Mouse (Mus musculus): ENCODE results near the gene Ednrb. TPM values are rescaled to one million over a fixed set of nuclear protein-coding genes. Genes with fewer than 3 reads are reported as not detected.

Ednrb gene
- polyA plus RNA-seq, 1 experiment from 2014 or later, result 74.2 TPM

DNA sequence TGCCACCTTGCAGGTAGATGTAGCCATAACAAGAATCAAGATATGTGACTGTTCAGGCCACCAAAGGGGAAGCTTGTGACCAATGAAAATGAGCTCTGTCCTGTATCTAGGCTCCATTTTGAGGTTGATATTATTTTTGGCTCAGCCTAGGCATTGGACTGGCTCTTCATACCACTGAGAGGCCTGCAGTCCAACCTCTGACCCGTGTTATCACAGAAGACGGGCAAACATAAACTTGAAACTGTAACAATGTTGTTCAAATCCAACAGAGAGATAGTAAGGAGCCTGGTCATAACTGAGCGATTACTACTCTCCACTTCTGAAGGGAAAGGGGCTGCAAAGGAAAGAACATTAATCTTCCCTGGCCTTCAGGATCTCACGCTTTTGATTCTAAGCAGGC lies 11.7 kb downstream of the Ednrb start:
- no peak for ATAC-seq
- H3K27me3 ChIP-seq (replicated peaks; ENCODE audit: control insufficient read depth, insufficient read depth, low read length), result no peaks in the 10 kb centered on the region
- H3K27ac ChIP-seq (ENCODE audit: low read depth, low read length), result no peak overlapping the region
- TF ChIP-seq CTCF (IDR thresholded peaks at IDR 0.05; ENCODE audit: low read depth), result no peak
- no peak overlapping the region for H3K9ac ChIP-seq (ENCODE audit: low read depth, low read length)
- 57% methylated on average over 4 of the region's 4 CpGs for WGBS
- no peak overlapping the region for H3K4me2 ChIP-seq (replicated peaks; ENCODE audit: low read depth)
- H3K9me3 ChIP-seq (ENCODE audit: control insufficient read depth), result no peaks in the 10 kb centered on the region
- H3K4me3 ChIP-seq (ENCODE audit: low read depth, low read length), result no peak overlapping the region
- H3K4me1 ChIP-seq (replicated peaks; ENCODE audit: control insufficient read depth, insufficient read depth, low read length), result no peaks in the 10 kb centered on the region
- no peaks in the 10 kb centered on the region for H3K36me3 ChIP-seq (ENCODE audit: control insufficient read depth, insufficient read depth)

DNA sequence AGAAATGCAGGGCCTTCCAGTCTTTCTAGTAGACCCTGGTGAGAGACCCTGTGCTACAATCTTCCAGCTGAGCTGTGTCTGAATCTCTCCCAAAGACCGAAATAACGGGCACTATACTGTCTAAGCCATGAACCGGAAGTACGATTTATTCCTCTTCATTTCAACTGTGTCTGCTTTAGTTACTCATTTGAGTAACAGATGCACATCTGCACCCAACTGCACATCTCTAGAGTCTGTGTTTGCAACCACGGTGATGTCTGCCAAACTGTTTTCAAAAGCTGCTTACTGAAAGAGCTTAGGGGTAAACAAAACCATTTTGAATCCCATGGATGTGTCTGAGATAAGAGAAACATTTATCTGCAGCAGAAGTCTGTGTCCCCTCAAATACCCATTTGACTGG lies 13.2 kb downstream of the Ednrb start:
- 65% methylated on average over 5 of the region's 5 CpGs for WGBS
- no peak overlapping the region for H3K4me2 ChIP-seq (replicated peaks; ENCODE audit: low read depth)
- no peaks in the 10 kb centered on the region for H3K27me3 ChIP-seq (replicated peaks; ENCODE audit: control insufficient read depth, insufficient read depth, low read length)
- no peak overlapping the region for H3K9ac ChIP-seq (ENCODE audit: low read depth, low read length)
- no peaks in the 10 kb centered on the region for H3K36me3 ChIP-seq (ENCODE audit: control insufficient read depth, insufficient read depth)
- no peaks in the 10 kb centered on the region for H3K9me3 ChIP-seq (ENCODE audit: control insufficient read depth)
- TF ChIP-seq CTCF (IDR thresholded peaks at IDR 0.05; ENCODE audit: low read depth), result no peak
- no peaks in the 10 kb centered on the region for H3K4me1 ChIP-seq (replicated peaks; ENCODE audit: control insufficient read depth, insufficient read depth, low read length)
- H3K4me3 ChIP-seq (ENCODE audit: low read depth, low read length), result no peak overlapping the region
- no peak overlapping the region for H3K27ac ChIP-seq (ENCODE audit: low read depth, low read length)
- ATAC-seq, result no peak

DNA sequence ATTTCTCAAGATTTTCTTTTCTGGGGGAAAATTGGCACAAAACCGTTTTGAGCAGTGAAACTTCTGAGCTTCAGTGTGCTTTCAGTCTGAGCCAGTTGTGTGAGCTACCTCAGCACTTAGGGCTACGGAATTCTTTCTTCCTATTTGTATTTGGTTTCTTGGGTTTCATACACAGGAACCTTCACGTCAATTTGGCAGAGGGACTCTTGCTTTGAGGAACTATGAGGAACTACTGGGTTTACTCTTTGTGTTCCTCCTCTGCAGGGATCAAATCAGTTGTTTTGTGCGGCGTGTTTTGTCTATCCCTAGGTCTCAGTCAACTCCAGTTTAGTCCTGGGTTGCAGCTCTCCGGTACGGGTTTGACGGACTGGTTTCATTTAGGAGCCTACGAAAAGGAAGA lies 17.9 kb downstream of the Ednrb start:
- 89% methylated on average over 9 of the region's 9 CpGs for WGBS
- no peaks in the 10 kb centered on the region for H3K9me3 ChIP-seq (ENCODE audit: control insufficient read depth)
- no peak for TF ChIP-seq CTCF (IDR thresholded peaks at IDR 0.05; ENCODE audit: low read depth)
- H3K4me3 ChIP-seq (ENCODE audit: low read depth, low read length), result no peak overlapping the region
- no peak overlapping the region; the same call in 1 of the 2 replicates for H3K27ac ChIP-seq (ENCODE audit: low read depth, low read length)
- no peak overlapping the region for H3K9ac ChIP-seq (ENCODE audit: low read depth, low read length)
- no peaks in the 10 kb centered on the region for H3K36me3 ChIP-seq (ENCODE audit: control insufficient read depth, insufficient read depth)
- H3K27me3 ChIP-seq (replicated peaks; ENCODE audit: control insufficient read depth, insufficient read depth, low read length), result no peaks in the 10 kb centered on the region
- no peaks in the 10 kb centered on the region for H3K4me1 ChIP-seq (replicated peaks; ENCODE audit: control insufficient read depth, insufficient read depth, low read length)
- ATAC-seq, result no peak
- no peak overlapping the region for H3K4me2 ChIP-seq (replicated peaks; ENCODE audit: low read depth)

DNA sequence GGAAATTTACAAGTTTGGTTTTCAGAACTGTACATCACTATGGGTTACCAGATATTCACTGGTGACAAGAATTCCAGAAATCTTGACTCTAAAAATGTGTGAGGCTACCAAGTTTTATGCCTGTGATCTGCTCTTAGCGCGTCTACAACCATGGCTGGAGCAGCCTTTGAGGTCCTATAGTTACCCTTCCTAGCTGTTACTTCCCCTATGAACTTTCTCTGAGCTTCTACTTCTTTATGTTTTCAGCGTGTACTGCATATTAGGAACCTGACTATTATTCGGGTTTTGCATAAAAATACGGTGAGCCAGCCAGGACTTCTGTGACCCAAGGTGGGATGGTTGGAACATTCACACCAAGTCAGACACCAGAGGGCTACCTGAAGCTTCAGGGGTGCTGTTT lies 18.3 kb downstream of the Ednrb start:
- TF ChIP-seq CTCF (IDR thresholded peaks at IDR 0.05; ENCODE audit: low read depth), result no peak
- H3K9me3 ChIP-seq (ENCODE audit: control insufficient read depth), result no peaks in the 10 kb centered on the region
- 94% methylated on average over 5 of the region's 5 CpGs for whole genome bisulfite sequencing
- H3K4me2 ChIP-seq (replicated peaks; ENCODE audit: low read depth), result no peak overlapping the region
- H3K27ac ChIP-seq (ENCODE audit: low read depth, low read length), result no peak overlapping the region
- H3K4me3 ChIP-seq (ENCODE audit: low read depth, low read length), result no peak overlapping the region
- ATAC-seq, result no peak
- H3K27me3 ChIP-seq (replicated peaks; ENCODE audit: control insufficient read depth, insufficient read depth, low read length), result no peaks in the 10 kb centered on the region
- no peaks in the 10 kb centered on the region for H3K4me1 ChIP-seq (replicated peaks; ENCODE audit: control insufficient read depth, insufficient read depth, low read length)
- H3K9ac ChIP-seq (ENCODE audit: low read depth, low read length), result no peak overlapping the region
- no peaks in the 10 kb centered on the region for H3K36me3 ChIP-seq (ENCODE audit: control insufficient read depth, insufficient read depth)

DNA sequence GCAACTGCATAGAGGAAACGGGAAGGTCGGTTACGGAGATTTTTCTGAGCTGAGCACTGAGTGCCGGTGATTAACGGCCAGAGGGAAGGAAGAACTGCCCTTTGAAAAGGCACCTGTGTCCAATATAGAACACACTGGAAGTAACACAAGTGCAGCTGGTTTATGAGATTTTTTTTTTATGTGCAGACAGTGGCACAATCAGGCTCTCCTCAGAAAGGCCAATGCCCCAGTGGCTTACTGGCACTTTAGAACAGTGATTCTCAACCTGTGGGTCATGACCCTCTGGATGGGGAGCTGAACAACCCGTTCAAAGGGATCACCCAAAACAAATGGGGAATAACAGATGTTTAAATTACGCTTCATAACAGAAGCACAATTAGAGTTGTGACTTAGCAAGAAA lies 20.7 kb downstream of the Ednrb start:
- H3K4me2 ChIP-seq (replicated peaks; ENCODE audit: low read depth), result no peak overlapping the region
- H3K9ac ChIP-seq (ENCODE audit: low read depth, low read length), result no peak overlapping the region
- H3K27me3 ChIP-seq (replicated peaks; ENCODE audit: control insufficient read depth, insufficient read depth, low read length), result no peaks in the 10 kb centered on the region
- no peaks in the 10 kb centered on the region for H3K4me1 ChIP-seq (replicated peaks; ENCODE audit: control insufficient read depth, insufficient read depth, low read length)
- no peaks in the 10 kb centered on the region; the same call in none of the 2 replicates for H3K36me3 ChIP-seq (ENCODE audit: control insufficient read depth, insufficient read depth)
- ATAC-seq, result no peak
- TF ChIP-seq CTCF (IDR thresholded peaks at IDR 0.05; ENCODE audit: low read depth), result no peak
- H3K9me3 ChIP-seq (ENCODE audit: control insufficient read depth), result no peaks in the 10 kb centered on the region
- WGBS, result 73% methylated on average over 7 of the region's 7 CpGs
- no peak overlapping the region for H3K27ac ChIP-seq (ENCODE audit: low read depth, low read length)
- H3K4me3 ChIP-seq (ENCODE audit: low read depth, low read length), result no peak overlapping the region

DNA sequence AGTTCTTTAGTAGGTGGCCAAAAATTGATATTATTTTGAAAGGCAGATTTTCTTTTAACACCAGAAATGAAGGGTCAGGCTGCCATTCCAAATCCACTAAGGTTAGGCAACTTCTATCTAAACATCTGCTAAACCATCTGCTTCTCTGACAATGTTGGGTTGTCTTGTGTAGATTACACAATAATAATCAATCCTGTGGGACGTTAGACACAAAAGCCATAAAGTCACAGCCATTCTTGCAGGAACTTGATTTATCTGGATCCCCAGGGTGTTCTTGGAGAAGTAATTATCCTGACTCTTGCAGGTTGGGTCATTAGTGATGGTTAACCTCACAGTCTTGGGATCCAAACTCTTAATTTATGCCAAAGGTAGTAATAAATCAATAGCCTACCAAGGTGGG lies 21.6 kb downstream of the Ednrb start:
- 11% methylated on average over 1 of the region's 1 CpGs for WGBS
- H3K9me3 ChIP-seq (ENCODE audit: control insufficient read depth), result no peaks in the 10 kb centered on the region
- H3K4me3 ChIP-seq (ENCODE audit: low read depth, low read length), result no peak overlapping the region
- no peak overlapping the region for H3K9ac ChIP-seq (ENCODE audit: low read depth, low read length)
- no peak for TF ChIP-seq CTCF (IDR thresholded peaks at IDR 0.05; ENCODE audit: low read depth)
- H3K27ac ChIP-seq (ENCODE audit: low read depth, low read length), result no peak overlapping the region
- no peak for ATAC-seq
- no peak overlapping the region for H3K4me2 ChIP-seq (replicated peaks; ENCODE audit: low read depth)
- H3K36me3 ChIP-seq (ENCODE audit: control insufficient read depth, insufficient read depth), result no peaks in the 10 kb centered on the region; the same call in none of the 2 replicates
- H3K27me3 ChIP-seq (replicated peaks; ENCODE audit: control insufficient read depth, insufficient read depth, low read length), result no peaks in the 10 kb centered on the region
- no peaks in the 10 kb centered on the region for H3K4me1 ChIP-seq (replicated peaks; ENCODE audit: control insufficient read depth, insufficient read depth, low read length)

Data from intestine, postnatal 0 days (tissue).